Mouse (Mus musculus) CD8-positive naive resting alpha-beta T cell, adult 57 days (primary cell): ENCODE results near the gene Arfgap2. TPM values are rescaled to one million over a fixed set of nuclear protein-coding genes. Genes with fewer than 3 reads are reported as not detected.

ENCODE experiments used
- total RNA-seq: library from RNA; stranded (reverse); gene quantifications from one replicate; pipeline ENCODE4 v1.2.4, GENCODE M21; 2023

The Arfgap2 gene
- 115 TPM for total RNA-seq

DNA sequence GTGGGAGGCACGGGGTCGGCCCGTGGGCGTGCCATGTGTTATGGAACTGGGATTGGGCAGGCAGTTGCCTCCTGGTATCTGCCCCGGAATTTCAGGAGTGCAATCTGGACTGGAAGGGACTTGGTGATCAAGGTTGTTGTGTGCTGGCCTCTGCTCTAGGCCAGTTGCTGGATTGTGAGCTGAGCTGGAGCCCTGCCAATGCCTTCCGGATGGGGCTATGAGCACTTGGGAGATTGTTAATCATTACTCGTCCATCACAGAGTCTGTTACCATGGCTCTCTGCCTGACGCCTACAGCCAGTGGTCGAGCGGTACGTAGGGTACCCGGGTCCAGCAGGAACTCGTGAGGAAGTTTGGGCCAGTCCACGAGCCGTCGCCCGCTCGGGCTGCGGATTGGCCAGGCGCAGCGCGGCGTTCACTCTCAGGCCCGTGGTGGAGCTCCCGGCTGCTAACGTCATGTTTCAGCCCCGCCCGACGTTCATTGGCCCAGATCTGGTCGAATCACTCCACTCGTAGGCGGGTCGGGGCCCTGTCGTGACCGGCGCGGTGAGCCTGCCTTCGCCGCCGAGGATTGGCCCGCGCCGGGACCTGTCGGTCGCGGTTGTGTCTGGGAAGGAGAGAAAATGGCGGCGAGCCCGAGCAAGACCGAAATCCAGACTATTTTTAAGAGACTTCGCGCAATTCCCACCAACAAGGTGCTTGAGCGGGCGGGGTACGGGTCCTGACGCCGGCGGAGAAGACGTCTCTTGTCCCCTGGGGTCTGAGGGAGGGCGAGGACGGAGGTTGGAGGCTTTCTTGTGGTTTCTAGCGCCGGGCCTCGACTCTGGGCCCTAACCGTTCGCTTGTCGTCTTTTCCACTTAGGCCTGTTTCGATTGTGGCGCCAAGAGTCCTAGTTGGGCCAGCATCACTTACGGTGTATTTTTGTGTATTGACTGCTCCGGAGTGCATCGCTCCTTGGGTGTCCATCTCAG, at the start of gene Arfgap2:
Gene Arfgap2, plus strand, starts transcription at position 264 of the 971 bp plus-strand sequence.

DNA sequence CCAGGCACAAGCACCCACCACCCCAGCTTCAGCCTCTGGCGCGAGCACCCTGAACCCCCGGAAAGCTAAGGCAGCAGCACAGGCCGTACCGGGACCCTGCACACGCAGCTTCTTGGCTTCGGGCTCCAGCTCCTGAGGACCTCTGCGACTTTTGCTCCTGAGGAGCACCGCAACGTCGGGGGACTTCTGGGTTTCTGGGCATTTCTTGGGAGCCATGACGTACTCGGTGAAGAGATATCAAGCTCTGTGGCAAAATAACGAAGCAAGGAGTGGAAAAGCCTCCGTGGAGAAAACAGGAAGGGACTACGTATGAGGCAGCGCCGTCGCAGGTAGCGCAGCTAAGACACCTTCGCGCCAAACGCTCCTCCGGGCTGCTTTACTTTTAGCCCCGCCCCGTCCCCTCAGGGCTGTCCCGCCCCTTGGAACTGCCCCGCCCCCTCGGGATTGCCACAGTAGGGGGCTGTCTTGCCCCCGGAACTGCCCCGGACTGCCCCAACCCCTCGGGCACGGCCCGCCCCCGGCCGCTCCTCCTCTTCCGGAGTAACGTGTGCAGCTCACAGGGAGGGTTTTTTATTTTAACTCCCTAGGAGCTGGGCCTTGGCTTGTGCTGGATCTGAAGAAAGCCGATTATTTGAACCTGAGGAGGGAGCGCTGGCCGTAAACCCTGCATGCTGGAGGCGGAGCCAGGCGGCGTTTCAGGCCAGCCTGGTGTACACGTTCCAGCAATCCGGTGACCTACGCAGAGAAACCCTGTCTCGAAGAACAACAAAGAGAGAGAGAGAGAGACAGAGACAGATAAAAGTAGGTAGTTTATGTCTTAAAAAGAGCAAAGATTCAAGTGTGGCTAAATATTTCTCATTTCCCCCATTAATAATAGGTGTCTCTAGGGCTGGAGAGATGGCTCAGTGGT, 27.9 kb upstream of the Arfgap2 start, which contains the start of gene Ddb2:
Gene Ddb2, minus strand, starts transcription at position 382 of the 910 bp plus-strand sequence.

GRCm38 (mm10) chr2:91255661-91256150, 9.1 kb upstream of the Arfgap2 start, which contains the start of gene Pacsin3:
TSS of gene Pacsin3 (plus strand) at chr2:91255954.

Other genes starting within 250 kb of the Arfgap2 start
- gene Rapsn, start 229.4 kb upstream of the Arfgap2 start, total RNA-seq, result 0.86 TPM
- gene Psmc3, start 211.0 kb upstream of the Arfgap2 start, total RNA-seq, result 113 TPM
- gene Slc39a13, start 194.6 kb upstream of the Arfgap2 start, total RNA-seq, result 17.9 TPM
- gene Spi1, start 182.6 kb upstream of the Arfgap2 start, total RNA-seq, result 8.5 TPM
- gene Mybpc3, start 146.8 kb upstream of the Arfgap2 start, total RNA-seq, result not detected
- gene Madd, start 81.1 kb upstream of the Arfgap2 start, total RNA-seq, result 263 TPM
- gene Nr1h3, start 62.1 kb upstream of the Arfgap2 start, total RNA-seq, result 2.5 TPM
- 6.4 TPM for gene Acp2, start 62.1 kb upstream of the Arfgap2 start, total RNA-seq
- gene Ddb2, start 28.0 kb upstream of the Arfgap2 start, total RNA-seq, result 67.6 TPM
- 1.2 TPM for gene Pacsin3, start 9.0 kb upstream of the Arfgap2 start, total RNA-seq
- gene 1110051M20Rik, start 179.7 kb downstream of the Arfgap2 start, total RNA-seq, result 6.8 TPM
- gene Lrp4, start 192.5 kb downstream of the Arfgap2 start, total RNA-seq, result not detected